Mouse (Mus musculus) G1E (cell line): Measurements from ENCODE around the gene Wdr53. TPM values are rescaled to one million over a fixed set of nuclear protein-coding genes. Genes with fewer than 3 reads are reported as not detected.

Experiments used
- ATAC-seq: 2 replicates; pipeline ENCODE4 v1.8.0; 2016; ENCODE audit warnings: mild to moderate bottlenecking; ENCODE audit not compliant: insufficient number of reproducible peaks, poor library complexity, low FRiP score, severe bottlenecking; ENCODE audit errors: extremely low read depth
- DNase-seq: peaks from one replicate; pipeline ENCODE4 v3.0.0; 2012; ENCODE audit warnings: low spot score
- H3K27me3 ChIP-seq: 2 replicates; pipeline ENCODE4 v1.6.1; 2012; ENCODE audit warnings: mild to moderate bottlenecking, low read length, inconsistent platforms; ENCODE audit not compliant: insufficient read depth
- H3K36me3 ChIP-seq: replicated peaks from 2 replicates; pipeline ENCODE3; 2012; ENCODE audit warnings: mild to moderate bottlenecking, inconsistent platforms
- H3K4me1 ChIP-seq: 2 replicates; pipeline ENCODE4 v1.6.1; 2012; ENCODE audit warnings: low read depth, low read length, inconsistent platforms, mixed read lengths; ENCODE audit not compliant: insufficient read depth
- H3K4me3 ChIP-seq: 2 replicates; pipeline ENCODE4 v1.5.1; 2012; ENCODE audit warnings: low read depth, mild to moderate bottlenecking, inconsistent platforms, low read length, moderate library complexity, mixed read lengths
- H3K9me3 ChIP-seq: replicated peaks from 2 replicates; pipeline ENCODE4 v1.6.1; 2012; ENCODE audit warnings: inconsistent platforms
- CTCF ChIP-seq: IDR thresholded peaks from 2 replicates; pipeline ENCODE4 v1.5.1; 2012; ENCODE audit warnings: low read depth, low read length, inconsistent platforms, mixed read lengths
- GATA1 ChIP-seq: IDR thresholded peaks from 2 replicates; pipeline ENCODE4 v1.6.1; 2012; ENCODE audit warnings: borderline replicate concordance, low read length, inconsistent platforms, mixed read lengths
- GATA2 ChIP-seq: IDR thresholded peaks from 2 replicates; pipeline ENCODE4 v1.6.1; 2012; ENCODE audit warnings: low read depth, low read length, inconsistent platforms, borderline replicate concordance
- POLR2AphosphoS5 ChIP-seq: IDR thresholded peaks from 2 replicates; pipeline ENCODE4 v1.6.1; 2012; ENCODE audit warnings: low read depth, low read length, inconsistent platforms; ENCODE audit not compliant: insufficient replicate concordance
- TAL1 ChIP-seq: conservative IDR thresholded peaks from 2 replicates; pipeline ENCODE4 v1.6.1; 2012; ENCODE audit warnings: low read depth, low read length, inconsistent platforms, mixed read lengths
- polyA plus RNA-seq: library from polyadenylated mRNA; stranded (reverse); fragments of >175 nt; gene quantifications from 2 replicates; pipeline ENCODE4 v1.2.3, GENCODE M21; 2012
- total RNA-seq, 2 experiments: library from RNA; stranded (forward) in 1 of 2; stranded (reverse) in 1 of 2; fragments of 200-1000 nt in 1 of 2; fragments of >200 nt in 1 of 2; fragmentation: Nextera tagmentation in 1 of 2; gene quantifications; 2 replicates each; pipeline ENCODE4 v1.2.3; 2014 to 2017

Gene Wdr53
- total and polyA plus RNA-seq, 3 experiments: 14.2 to 24.9 (median 15.4) TPM

DNA sequence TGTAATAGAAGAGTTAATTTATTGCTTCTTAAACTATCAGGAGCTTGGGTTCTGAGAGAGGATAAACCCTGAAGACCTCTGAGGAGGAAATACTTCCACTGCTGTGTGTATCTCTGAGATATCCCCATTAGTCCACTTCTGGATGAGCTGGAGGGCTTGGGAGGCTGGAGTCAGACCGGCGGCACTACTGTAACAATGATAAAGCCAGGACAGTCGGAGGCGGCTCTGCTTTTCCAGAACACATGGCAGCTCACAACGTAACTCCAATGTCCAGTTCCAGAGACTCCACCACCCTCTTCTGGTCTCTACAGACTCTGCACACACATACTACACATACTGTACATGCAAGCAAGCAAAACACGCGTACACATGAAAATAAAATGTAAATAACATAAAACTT, 56.9 kb downstream of the Wdr53 start:
- no peaks in the 10 kb centered on the region for H3K9me3 ChIP-seq
- DNase-seq (no peak), ATAC-seq (no peak)
- no peaks in the 10 kb centered on the region for H3K4me1 ChIP-seq
- H3K36me3 ChIP-seq: peaks cover 40% of the 10 kb centered on the region
- TF ChIP-seq GATA2: no peak
- no peak for TF ChIP-seq POLR2AphosphoS5
- TF ChIP-seq GATA1: no peak
- TF ChIP-seq CTCF: no peak
- TF ChIP-seq TAL1: no peak
- H3K27me3 ChIP-seq: no peaks in the 10 kb centered on the region
- no peak overlapping the region for H3K4me3 ChIP-seq

Other genes starting within 250 kb of the Wdr53 start
- gene Senp5, start 243.9 kb upstream of the Wdr53 start, total RNA-seq (2014; fragmentation: Nextera tagmentation): 36.2 and 44.1 TPM in 2 replicates
- 17.5 and 25.3 TPM in 2 replicates for gene Senp5, start 243.9 kb upstream of the Wdr53 start, total RNA-seq (2017)
- 3.9 and 4.6 TPM in 2 replicates for gene Senp5, start 243.9 kb upstream of the Wdr53 start, polyA plus RNA-seq
- 59.0 and 63.4 TPM in 2 replicates for gene Pak2, start 167.9 kb upstream of the Wdr53 start, total RNA-seq (2014; fragmentation: Nextera tagmentation)
- 38.5 and 45.6 TPM in 2 replicates for gene Pak2, start 167.9 kb upstream of the Wdr53 start, total RNA-seq (2017)
- 37.6 and 44.5 TPM in 2 replicates for gene Pak2, start 167.9 kb upstream of the Wdr53 start, polyA plus RNA-seq
- 29.9 and 38.5 TPM in 2 replicates for gene Pigx, start 147.5 kb upstream of the Wdr53 start, total RNA-seq (2014; fragmentation: Nextera tagmentation)
- 35.6 and 38.9 TPM in 2 replicates for gene Pigx, start 147.5 kb upstream of the Wdr53 start, total RNA-seq (2017)
- 16.7 and 19.2 TPM in 2 replicates for gene Pigx, start 147.5 kb upstream of the Wdr53 start, polyA plus RNA-seq
- 9.3 and 12.4 TPM in 2 replicates for gene Cep19, start 147.4 kb upstream of the Wdr53 start, total RNA-seq (2014; fragmentation: Nextera tagmentation)
- 21.5 and 25.1 TPM in 2 replicates for gene Cep19, start 147.4 kb upstream of the Wdr53 start, total RNA-seq (2017)
- gene Cep19, start 147.4 kb upstream of the Wdr53 start, polyA plus RNA-seq: 3.7 and 4.6 TPM in 2 replicates
- 88.7 and 94.5 TPM in 2 replicates for gene Nrros, start 81.6 kb upstream of the Wdr53 start, total RNA-seq (2014; fragmentation: Nextera tagmentation)
- gene Nrros, start 81.6 kb upstream of the Wdr53 start, total RNA-seq (2017): 101 and 123 TPM in 2 replicates
- 104 and 127 TPM in 2 replicates for gene Nrros, start 81.6 kb upstream of the Wdr53 start, polyA plus RNA-seq
- gene Bex6, start 67.4 kb upstream of the Wdr53 start, total RNA-seq (2014; fragmentation: Nextera tagmentation): not detected in 2 replicates
- not detected in 2 replicates for gene Bex6, start 67.4 kb upstream of the Wdr53 start, total RNA-seq (2017)
- not detected in 2 replicates for gene Bex6, start 67.4 kb upstream of the Wdr53 start, polyA plus RNA-seq
- 15.7 and 18.8 TPM in 2 replicates for gene Fbxo45, start 69 bp upstream of the Wdr53 start, total RNA-seq (2014; fragmentation: Nextera tagmentation)
- 25.6 and 29.8 TPM in 2 replicates for gene Fbxo45, start 69 bp upstream of the Wdr53 start, total RNA-seq (2017)
- 5.9 and 6.1 TPM in 2 replicates for gene Fbxo45, start 69 bp upstream of the Wdr53 start, polyA plus RNA-seq
- not detected in 2 replicates for gene Smco1, start 24.2 kb downstream of the Wdr53 start, total RNA-seq (2014; fragmentation: Nextera tagmentation)
- gene Smco1, start 24.2 kb downstream of the Wdr53 start, total RNA-seq (2017): 0.23 TPM in 1 of 2 replicates, not detected in the other
- not detected in 2 replicates for gene Smco1, start 24.2 kb downstream of the Wdr53 start, polyA plus RNA-seq
- 18.8 and 27.8 TPM in 2 replicates for gene Rnf168, start 30.2 kb downstream of the Wdr53 start, total RNA-seq (2014; fragmentation: Nextera tagmentation)
- 48.3 and 55.3 TPM in 2 replicates for gene Rnf168, start 30.2 kb downstream of the Wdr53 start, total RNA-seq (2017)
- gene Rnf168, start 30.2 kb downstream of the Wdr53 start, polyA plus RNA-seq: 10.5 and 11.6 TPM in 2 replicates
- gene Ubxn7, start 85.0 kb downstream of the Wdr53 start, total RNA-seq (2014; fragmentation: Nextera tagmentation): 86.3 and 126 TPM in 2 replicates
- gene Ubxn7, start 85.0 kb downstream of the Wdr53 start, total RNA-seq (2017): 27.3 and 32.6 TPM in 2 replicates
- 3.9 and 5.0 TPM in 2 replicates for gene Ubxn7, start 85.0 kb downstream of the Wdr53 start, polyA plus RNA-seq
- not detected in 2 replicates for gene Tm4sf19, start 153.3 kb downstream of the Wdr53 start, total RNA-seq (2014; fragmentation: Nextera tagmentation)
- gene Tm4sf19, start 153.3 kb downstream of the Wdr53 start, total RNA-seq (2017): 0.12 and 0.60 TPM in 2 replicates
- not detected in 2 replicates for gene Tm4sf19, start 153.3 kb downstream of the Wdr53 start, polyA plus RNA-seq
- gene Tctex1d2, start 172.5 kb downstream of the Wdr53 start, total RNA-seq (2014; fragmentation: Nextera tagmentation): 9.7 and 10.8 TPM in 2 replicates
- gene Tctex1d2, start 172.5 kb downstream of the Wdr53 start, total RNA-seq (2017): 33.9 and 35.2 TPM in 2 replicates
- 0.21 and 0.39 TPM in 2 replicates for gene Tctex1d2, start 172.5 kb downstream of the Wdr53 start, polyA plus RNA-seq
- 62.7 and 101 TPM in 2 replicates for gene Pcyt1a, start 183.7 kb downstream of the Wdr53 start, total RNA-seq (2014; fragmentation: Nextera tagmentation)
- gene Pcyt1a, start 183.7 kb downstream of the Wdr53 start, total RNA-seq (2017): 101 and 104 TPM in 2 replicates
- gene Pcyt1a, start 183.7 kb downstream of the Wdr53 start, polyA plus RNA-seq: 47.0 and 50.2 TPM in 2 replicates
- gene Slc51a, start 240.7 kb downstream of the Wdr53 start, total RNA-seq (2014; fragmentation: Nextera tagmentation): not detected in 2 replicates
- 1.3 and 2.0 TPM in 2 replicates for gene Slc51a, start 240.7 kb downstream of the Wdr53 start, total RNA-seq (2017)
- 0.02 TPM in 1 of 2 replicates, not detected in the other for gene Slc51a, start 240.7 kb downstream of the Wdr53 start, polyA plus RNA-seq
- not detected in 2 replicates for gene Zdhhc19, start 249.0 kb downstream of the Wdr53 start, total RNA-seq (2014; fragmentation: Nextera tagmentation)
- gene Zdhhc19, start 249.0 kb downstream of the Wdr53 start, total RNA-seq (2017): 0.23 TPM in 1 of 2 replicates, not detected in the other
- not detected in 2 replicates for gene Zdhhc19, start 249.0 kb downstream of the Wdr53 start, polyA plus RNA-seq